Mouse (Mus musculus) small intestine, adult 2 months (tissue): ENCODE data around the gene Ints13. TPM values are rescaled to one million over a fixed set of nuclear protein-coding genes. Genes with fewer than 3 reads are reported as not detected.

Experiments
- H3K27ac ChIP-seq: fragments of 200-500 bp; 2 replicates; pipeline ENCODE4 v1.5.1; 2012; ENCODE audit warnings: low read depth, low read length, control low read depth, inconsistent platforms; ENCODE audit not compliant: insufficient read depth
- H3K27me3 ChIP-seq: fragments of 200-500 bp; 2 replicates; pipeline ENCODE4 v1.6.1; 2012; ENCODE audit warnings: mild to moderate bottlenecking, moderate library complexity, low read length, inconsistent platforms; ENCODE audit not compliant: control insufficient read depth, insufficient read depth
- H3K36me3 ChIP-seq: fragments of 200-500 bp; 2 replicates; pipeline ENCODE4 v1.6.1; 2012; ENCODE audit warnings: mild to moderate bottlenecking, low read length, control low read depth, inconsistent platforms; ENCODE audit not compliant: control insufficient read depth, insufficient read depth
- H3K4me1 ChIP-seq: fragments of 200-500 bp; 2 replicates; pipeline ENCODE4 v1.6.1; 2012; ENCODE audit warnings: low read length, inconsistent platforms, mixed read lengths; ENCODE audit not compliant: control insufficient read depth, insufficient read depth, insufficient read length
- H3K4me3 ChIP-seq: fragments of 200-500 bp; 2 replicates; pipeline ENCODE4 v1.5.1; 2012; ENCODE audit warnings: low read depth, mild to moderate bottlenecking, control low read depth, inconsistent platforms, low read length, moderate library complexity
- CTCF ChIP-seq: fragments of 200-500 bp; IDR thresholded peaks from 2 replicates; pipeline ENCODE4 v1.5.1; 2012; ENCODE audit warnings: low read depth, mild to moderate bottlenecking, control low read depth, inconsistent platforms, low read length, moderate library complexity, mixed read lengths; ENCODE audit not compliant: insufficient replicate concordance, insufficient read length; ENCODE audit errors: extremely low read depth
- POLR2A ChIP-seq: fragments of 200-500 bp; IDR thresholded peaks from 2 replicates; pipeline ENCODE4 v1.6.1; 2012; ENCODE audit warnings: low read depth, mild to moderate bottlenecking, control low read depth, inconsistent platforms, low read length, moderate library complexity
- WGBS: fragments of 180-500 bp; shearing (Covaris S2); methylation state at CpG from one replicate; pipeline ENCODE4 v1.1.7; 2018; 5-methylcytosine and 5-hydroxymethylcytosine counted together
- polyA plus RNA-seq: library from polyadenylated mRNA; depleted of rRNA; stranded (reverse); fragments of >200 nt; gene quantifications from 2 replicates; pipeline ENCODE4 v1.2.3, GENCODE M21; 2012

Gene Ints13
- polyA plus RNA-seq, 1 experiment, result 5.1 TPM

DNA sequence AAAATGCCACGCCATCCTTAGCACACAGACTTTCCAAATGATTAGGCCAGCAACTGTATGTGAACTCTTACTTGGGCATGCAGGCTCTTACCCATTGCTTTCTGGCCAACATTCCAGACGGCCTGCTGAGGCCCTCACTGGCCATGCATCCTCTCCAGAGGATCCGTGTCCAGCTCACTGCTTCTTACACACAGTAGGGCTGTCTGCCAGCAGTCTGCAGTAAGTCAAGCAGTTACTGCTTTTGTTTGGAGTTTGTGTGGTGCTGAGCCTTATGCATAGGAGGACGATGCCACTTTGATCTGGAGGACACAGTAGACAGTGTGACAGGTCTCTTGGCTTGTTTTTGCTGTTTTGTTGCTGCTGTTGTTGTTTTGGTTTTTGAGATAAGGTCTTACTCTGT, 39.0 kb downstream of the Ints13 start:
- H3K4me1 ChIP-seq, result no peaks in the 10 kb centered on the region
- H3K4me3 ChIP-seq, result no peak overlapping the region
- TF ChIP-seq POLR2A, result no peak
- no peak for TF ChIP-seq CTCF
- no peaks in the 10 kb centered on the region; the same call in 1 of the 2 replicates for H3K27me3 ChIP-seq
- H3K36me3 ChIP-seq, result no peaks in the 10 kb centered on the region
- no peak overlapping the region for H3K27ac ChIP-seq
- WGBS, result 61% methylated on average over 4 of the region's 4 CpGs

GRCm38 (mm10) chr6:146538071-146538470, 39.6 kb downstream of the Ints13 start:
- Histone ChIP-seq H3K4me3 (no peak overlapping the region), H3K4me1 (no peaks in the 10 kb centered on the region), H3K36me3 (no peaks in the 10 kb centered on the region), H3K27ac (no peak overlapping the region), H3K27me3 (no peaks in the 10 kb centered on the region; the same call in 1 of the 2 replicates)
- TF ChIP-seq POLR2A, result no peak
- no peak for TF ChIP-seq CTCF
- 51% methylated on average over 2 of the region's 2 CpGs for WGBS

DNA sequence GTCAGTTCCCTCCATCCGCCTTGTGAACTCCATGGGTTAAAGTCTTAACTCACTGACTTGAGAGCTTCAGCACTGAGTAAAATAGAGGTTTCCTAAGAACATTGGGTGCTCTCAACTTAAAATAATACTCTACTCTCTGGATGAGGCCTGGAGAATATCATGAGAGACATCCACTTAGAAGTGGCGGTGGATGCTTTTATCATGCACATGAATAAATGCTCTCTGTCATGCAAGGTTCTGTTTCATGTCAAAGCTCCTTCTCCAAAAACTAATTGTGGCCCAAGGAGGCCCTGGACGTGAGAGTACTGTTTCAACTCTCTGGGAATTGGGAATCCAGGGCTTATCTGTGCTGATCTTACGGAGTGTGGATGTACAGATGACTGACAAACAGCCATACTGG, 40.5 kb downstream of the Ints13 start:
- TF ChIP-seq POLR2A (no peak), CTCF (no peak)
- no peaks in the 10 kb centered on the region; the same call in 1 of the 2 replicates for H3K27me3 ChIP-seq
- WGBS, result 87% methylated on average over 4 of the region's 4 CpGs
- no peak overlapping the region for H3K27ac ChIP-seq
- H3K36me3 ChIP-seq, result no peaks in the 10 kb centered on the region
- H3K4me3 ChIP-seq, result no peak overlapping the region
- no peaks in the 10 kb centered on the region for H3K4me1 ChIP-seq

GRCm38 (mm10) chr6:146535501-146535900, 42.1 kb downstream of the Ints13 start:
- H3K36me3 ChIP-seq, result no peaks in the 10 kb centered on the region
- TF ChIP-seq POLR2A (no peak), CTCF (no peak)
- H3K4me1 ChIP-seq, result no peaks in the 10 kb centered on the region
- no peak overlapping the region for H3K27ac ChIP-seq
- 97% methylated on average over 5 of the region's 5 CpGs for WGBS
- H3K27me3 ChIP-seq, result no peaks in the 10 kb centered on the region; the same call in 1 of the 2 replicates
- H3K4me3 ChIP-seq, result no peak overlapping the region

- no peak overlapping the region for H3K27ac ChIP-seq
- no peak for TF ChIP-seq POLR2A
- no peak for TF ChIP-seq CTCF
- WGBS, result 93% methylated on average over 4 of the region's 4 CpGs
- H3K4me3 ChIP-seq, result no peak overlapping the region
- H3K4me1 ChIP-seq, result no peaks in the 10 kb centered on the region
- H3K36me3 ChIP-seq, result no peaks in the 10 kb centered on the region
- H3K27me3 ChIP-seq, result no peaks in the 10 kb centered on the region; the same call in 1 of the 2 replicates
Measured at GRCm38 (mm10) chr6:146533146-146533545, 44.5 kb downstream of the Ints13 start.

GRCm38 (mm10) chr6:146530769-146531168, 46.9 kb downstream of the Ints13 start:
- no peak for TF ChIP-seq CTCF
- no peak overlapping the region for H3K27ac ChIP-seq
- H3K4me3 ChIP-seq, result no peak overlapping the region
- no peaks in the 10 kb centered on the region for H3K36me3 ChIP-seq
- WGBS, result 28% methylated on average over 5 of the region's 5 CpGs
- H3K27me3 ChIP-seq, result no peaks in the 10 kb centered on the region; the same call in 1 of the 2 replicates
- no peaks in the 10 kb centered on the region for H3K4me1 ChIP-seq

DNA sequence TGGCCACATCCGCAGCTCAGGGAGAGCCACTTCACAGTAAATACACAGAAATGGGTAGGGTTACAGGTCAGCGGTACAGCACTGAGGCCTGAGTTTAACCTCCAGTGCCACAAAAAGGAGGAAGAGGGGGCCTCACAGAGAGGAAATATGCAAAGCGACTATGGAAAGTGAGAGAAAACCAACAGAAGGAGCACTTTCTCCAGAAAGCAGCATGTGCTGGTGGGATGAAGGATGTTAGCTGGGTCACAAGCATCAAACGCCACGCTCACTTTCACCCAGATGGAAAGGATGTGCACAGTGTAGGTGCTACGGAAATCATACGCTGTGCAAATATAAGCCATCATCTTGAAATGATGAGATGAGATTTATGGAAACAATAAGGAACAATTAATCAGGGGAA, 47.3 kb downstream of the Ints13 start:
- no peak overlapping the region for H3K27ac ChIP-seq
- no peaks in the 10 kb centered on the region for H3K36me3 ChIP-seq
- H3K27me3 ChIP-seq, result no peaks in the 10 kb centered on the region; the same call in 1 of the 2 replicates
- H3K4me3 ChIP-seq, result no peak overlapping the region
- TF ChIP-seq CTCF (no peak), POLR2A (no peak)
- 59% methylated on average over 7 of the region's 7 CpGs for WGBS
- no peaks in the 10 kb centered on the region for H3K4me1 ChIP-seq

GRCm38 (mm10) chr6:146527537-146527936, 50.1 kb downstream of the Ints13 start:
- Histone ChIP-seq H3K36me3 (no peaks in the 10 kb centered on the region), H3K27me3 (no peaks in the 10 kb centered on the region), H3K4me3 (no peak overlapping the region), H3K27ac (no peak overlapping the region), H3K4me1 (no peaks in the 10 kb centered on the region)
- 81% methylated on average over 2 of the region's 2 CpGs for WGBS
- TF ChIP-seq CTCF (no peak), POLR2A (no peak)
